Mouse (Mus musculus) G1E (cell line): ENCODE measurements around the gene Bach2. TPM values are rescaled to one million over a fixed set of nuclear protein-coding genes. Genes with fewer than 3 reads are reported as not detected.

ENCODE experiments used
- ATAC-seq: 2 replicates; pipeline ENCODE4 v1.8.0; 2016; ENCODE audit warnings: mild to moderate bottlenecking; ENCODE audit not compliant: insufficient number of reproducible peaks, poor library complexity, low FRiP score, severe bottlenecking; ENCODE audit errors: extremely low read depth
- DNase-seq: peaks from one replicate; pipeline ENCODE4 v3.0.0; 2012; ENCODE audit warnings: low spot score
- H3K27me3 ChIP-seq: 2 replicates; pipeline ENCODE4 v1.6.1; 2012; ENCODE audit warnings: mild to moderate bottlenecking, low read length, inconsistent platforms; ENCODE audit not compliant: insufficient read depth
- H3K36me3 ChIP-seq: replicated peaks from 2 replicates; pipeline ENCODE3; 2012; ENCODE audit warnings: mild to moderate bottlenecking, inconsistent platforms
- H3K4me1 ChIP-seq: 2 replicates; pipeline ENCODE4 v1.6.1; 2012; ENCODE audit warnings: low read depth, low read length, inconsistent platforms, mixed read lengths; ENCODE audit not compliant: insufficient read depth
- H3K4me3 ChIP-seq: 2 replicates; pipeline ENCODE4 v1.5.1; 2012; ENCODE audit warnings: low read depth, mild to moderate bottlenecking, inconsistent platforms, low read length, moderate library complexity, mixed read lengths
- H3K9me3 ChIP-seq: replicated peaks from 2 replicates; pipeline ENCODE4 v1.6.1; 2012; ENCODE audit warnings: inconsistent platforms
- CTCF ChIP-seq: IDR thresholded peaks from 2 replicates; pipeline ENCODE4 v1.5.1; 2012; ENCODE audit warnings: low read depth, low read length, inconsistent platforms, mixed read lengths
- GATA1 ChIP-seq: IDR thresholded peaks from 2 replicates; pipeline ENCODE4 v1.6.1; 2012; ENCODE audit warnings: borderline replicate concordance, low read length, inconsistent platforms, mixed read lengths
- GATA2 ChIP-seq: IDR thresholded peaks from 2 replicates; pipeline ENCODE4 v1.6.1; 2012; ENCODE audit warnings: low read depth, low read length, inconsistent platforms, borderline replicate concordance
- POLR2AphosphoS5 ChIP-seq: IDR thresholded peaks from 2 replicates; pipeline ENCODE4 v1.6.1; 2012; ENCODE audit warnings: low read depth, low read length, inconsistent platforms; ENCODE audit not compliant: insufficient replicate concordance
- TAL1 ChIP-seq: conservative IDR thresholded peaks from 2 replicates; pipeline ENCODE4 v1.6.1; 2012; ENCODE audit warnings: low read depth, low read length, inconsistent platforms, mixed read lengths
- polyA plus RNA-seq: library from polyadenylated mRNA; stranded (reverse); fragments of >175 nt; gene quantifications from 2 replicates; pipeline ENCODE4 v1.2.3, GENCODE M21; 2012
- total RNA-seq, 2 experiments: library from RNA; stranded (forward) in 1 of 2; stranded (reverse) in 1 of 2; fragments of 200-1000 nt in 1 of 2; fragments of >200 nt in 1 of 2; fragmentation: Nextera tagmentation in 1 of 2; gene quantifications; 2 replicates each; pipeline ENCODE4 v1.2.3; 2014 to 2017

Gene Bach2
- total and polyA plus RNA-seq, 3 experiments: 0.22 to 2.2 TPM; not detected in 1

DNA sequence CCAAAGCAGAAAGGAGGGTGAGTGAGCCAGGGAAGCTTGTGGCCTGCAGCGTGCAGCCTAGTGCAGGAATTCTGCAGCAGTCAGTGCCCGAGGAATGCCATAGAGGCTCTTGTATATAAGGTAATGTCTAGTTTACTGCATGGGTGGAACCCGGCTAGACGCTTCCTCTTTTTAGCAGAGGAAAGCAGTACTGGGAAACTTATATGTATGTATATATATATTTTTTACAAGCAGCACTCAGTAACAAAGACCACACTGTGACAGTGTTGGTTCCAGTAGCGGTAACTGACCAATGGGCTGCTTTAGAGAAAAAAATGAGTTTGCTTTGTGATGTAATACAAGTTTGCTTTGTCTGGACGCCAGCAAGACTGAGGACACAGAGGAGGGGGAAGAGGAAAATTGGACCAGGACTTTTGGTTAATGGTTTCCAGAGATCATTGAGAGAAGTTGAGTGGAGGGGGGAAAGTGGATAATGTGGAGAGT lies 65.7 kb downstream of the Bach2 start:
- ATAC-seq (no peak), DNase-seq (no peak)
- no peaks in the 10 kb centered on the region for H3K36me3 ChIP-seq
- H3K4me1 ChIP-seq: no peaks in the 10 kb centered on the region
- peaks cover 2% of the 10 kb centered on the region; the same call in 1 of the 2 replicates for H3K27me3 ChIP-seq
- H3K4me3 ChIP-seq: no peak overlapping the region
- no peak for TF ChIP-seq TAL1
- TF ChIP-seq CTCF: no peak
- TF ChIP-seq GATA1: no peak
- TF ChIP-seq GATA2: no peak
- H3K9me3 ChIP-seq: no peaks in the 10 kb centered on the region

DNA sequence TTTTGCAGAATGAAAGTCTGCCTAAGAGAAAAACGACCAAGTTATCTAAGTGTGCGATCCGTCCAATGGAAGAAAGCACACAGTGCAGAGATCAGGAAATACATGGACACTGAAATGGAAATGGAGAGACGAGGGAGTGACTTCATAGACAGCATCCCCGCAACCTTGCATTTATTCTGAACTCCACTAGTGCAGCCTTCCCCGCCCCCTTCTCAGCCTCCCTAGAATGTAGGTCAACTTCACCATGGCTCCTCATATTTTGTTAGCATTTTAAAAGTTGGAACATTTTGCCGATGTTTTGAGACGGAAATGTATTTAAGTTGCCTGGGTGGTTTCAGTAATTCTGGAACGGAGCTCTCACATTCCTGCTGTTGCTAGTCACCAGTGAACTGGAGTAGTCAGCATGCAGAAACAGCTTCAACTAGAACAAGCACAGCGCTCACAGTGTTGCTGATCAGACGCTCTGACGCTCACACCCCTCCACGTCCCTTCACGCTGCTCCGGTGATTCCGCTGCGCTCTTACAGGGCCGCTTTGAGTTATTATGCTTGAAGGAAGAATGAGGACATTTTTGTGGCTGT lies 66.5 kb downstream of the Bach2 start:
- H3K36me3 ChIP-seq: no peaks in the 10 kb centered on the region
- peaks cover 2% of the 10 kb centered on the region; the same call in 1 of the 2 replicates for H3K27me3 ChIP-seq
- DNase-seq (no peak), ATAC-seq (no peak)
- H3K4me3 ChIP-seq: no peak overlapping the region
- H3K4me1 ChIP-seq: no peaks in the 10 kb centered on the region
- TF ChIP-seq POLR2AphosphoS5: no peak
- no peak for TF ChIP-seq GATA2
- TF ChIP-seq GATA1: no peak
- TF ChIP-seq TAL1: no peak
- TF ChIP-seq CTCF: no peak
- no peaks in the 10 kb centered on the region for H3K9me3 ChIP-seq

DNA sequence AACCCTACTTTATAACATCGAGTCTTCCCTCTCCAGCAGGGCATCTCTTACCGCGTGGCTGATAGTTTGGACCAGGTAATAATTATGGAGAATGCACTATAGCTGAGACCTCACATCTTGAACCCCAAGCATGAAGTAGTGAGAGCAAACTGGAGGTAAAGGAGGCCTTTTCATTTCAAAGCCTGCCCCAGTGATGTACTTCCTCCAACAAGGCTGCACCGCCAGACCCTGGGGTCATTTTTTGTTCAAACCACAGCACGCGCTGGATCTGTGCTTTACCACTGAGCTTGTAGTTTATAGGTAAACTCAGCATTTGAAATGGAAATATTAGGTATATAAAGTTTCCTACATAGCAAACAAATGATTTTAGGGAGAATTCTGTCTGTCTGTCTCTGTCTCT lies 67.1 kb downstream of the Bach2 start:
- H3K4me3 ChIP-seq: no peak overlapping the region
- no peak for ATAC-seq
- TF ChIP-seq TAL1: no peak
- no peak for TF ChIP-seq POLR2AphosphoS5
- TF ChIP-seq GATA2: no peak
- TF ChIP-seq CTCF: no peak
- TF ChIP-seq GATA1: no peak
- H3K36me3 ChIP-seq: no peaks in the 10 kb centered on the region
- peaks cover 2% of the 10 kb centered on the region; the same call in 1 of the 2 replicates for H3K27me3 ChIP-seq
- no peaks in the 10 kb centered on the region for H3K4me1 ChIP-seq
- no peak for DNase-seq
- H3K9me3 ChIP-seq: no peaks in the 10 kb centered on the region

DNA sequence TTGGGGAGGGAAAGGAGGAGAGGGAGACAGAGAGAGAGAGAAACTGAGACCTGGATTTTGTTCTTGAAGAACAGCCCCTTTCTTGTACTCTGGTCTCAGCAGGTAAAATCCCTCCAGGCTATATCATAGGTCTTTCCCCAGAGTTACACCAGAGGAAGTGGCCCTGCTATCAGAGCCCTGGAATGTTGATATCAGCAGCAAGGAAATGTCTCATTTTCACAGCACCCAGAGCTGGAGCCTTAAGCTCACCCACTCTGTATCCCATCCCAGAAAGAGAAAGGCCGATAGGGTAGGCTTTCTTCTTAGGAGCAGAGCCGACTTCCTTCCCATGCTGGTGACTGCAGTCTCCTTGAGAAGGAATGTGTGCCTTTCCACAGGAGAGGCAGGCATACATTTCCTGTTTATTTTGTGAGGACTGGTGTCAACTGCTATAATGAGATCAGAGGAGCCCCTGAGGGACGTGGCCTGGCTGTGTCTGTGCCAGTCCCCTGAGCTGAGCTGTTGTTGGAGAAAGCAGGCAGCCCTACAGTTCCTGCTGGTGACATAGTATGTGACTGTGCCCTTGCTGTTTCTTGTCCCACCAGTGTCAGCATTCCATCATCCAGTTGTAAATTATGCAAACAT lies 67.7 kb downstream of the Bach2 start:
- ATAC-seq: no peak

DNA sequence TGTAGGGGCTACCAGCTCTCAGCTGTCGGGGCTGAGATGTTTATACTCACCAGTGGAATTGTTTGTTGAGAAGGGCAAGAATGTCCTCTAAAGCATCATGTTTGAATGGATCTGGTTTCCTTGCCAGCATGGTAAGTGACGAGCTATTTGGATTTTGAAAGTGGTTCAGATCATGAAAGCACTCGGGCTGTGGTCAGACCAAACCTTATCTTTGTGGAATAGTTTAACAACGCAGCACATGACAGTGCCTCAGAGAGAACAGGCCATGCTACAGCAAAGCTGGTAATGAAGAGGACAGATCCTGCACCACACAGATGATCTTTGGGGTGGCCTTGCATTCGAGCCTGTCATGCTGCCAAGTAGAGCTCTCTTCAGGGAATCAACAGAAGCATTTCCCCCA lies 68.6 kb downstream of the Bach2 start:
- no peak for ATAC-seq
- DNase-seq: no peak

More for the DNA sequence above, 67.7 kb downstream of the Bach2 start:
- Histone ChIP-seq H3K27me3 (peaks cover 2% of the 10 kb centered on the region; the same call in 1 of the 2 replicates), H3K4me3 (no peak overlapping the region), H3K9me3 (no peaks in the 10 kb centered on the region), H3K4me1 (no peaks in the 10 kb centered on the region), H3K36me3 (no peaks in the 10 kb centered on the region)
- no peak for DNase-seq
- TF ChIP-seq GATA2: no peak
- no peak for TF ChIP-seq TAL1

DNA sequence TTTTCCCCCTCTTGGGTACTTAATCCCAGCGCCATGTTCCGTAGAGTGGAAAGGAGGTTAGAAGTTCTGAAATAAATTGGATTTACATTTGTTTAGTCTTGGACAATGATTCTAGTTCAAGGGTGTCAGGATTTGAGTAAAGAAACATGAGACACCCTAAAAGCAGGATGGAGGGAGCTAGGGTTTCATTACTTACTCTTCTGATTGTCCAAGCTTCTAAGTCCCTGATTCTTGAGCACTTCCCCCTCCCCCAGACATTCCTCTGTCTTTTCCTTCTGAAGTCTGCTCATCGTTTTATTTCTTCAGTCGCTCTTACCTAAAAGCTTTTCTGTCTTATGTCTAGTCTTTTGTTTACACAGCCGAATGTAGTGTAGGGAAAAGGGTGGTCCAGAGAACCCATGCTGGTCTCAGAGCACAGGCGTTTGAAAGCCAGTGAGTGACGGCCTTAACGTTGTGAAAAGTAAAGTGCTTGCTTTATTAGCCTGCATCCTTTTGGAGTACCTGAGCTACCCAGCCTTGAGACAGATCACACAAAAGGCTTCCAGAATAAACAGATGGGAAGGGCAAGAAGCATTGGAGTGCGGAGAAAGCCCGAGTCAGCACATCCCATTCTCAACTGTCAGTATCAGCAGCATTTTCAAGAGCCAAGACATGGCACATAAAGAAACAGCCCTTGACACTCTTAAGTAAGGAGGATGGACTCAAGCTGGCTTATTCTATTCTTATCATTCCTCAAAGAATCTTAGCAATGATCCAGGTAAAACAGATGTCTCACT lies 73.8 kb downstream of the Bach2 start:
- DNase-seq (no peak), ATAC-seq (no peak)
- Histone ChIP-seq H3K4me3 (no peak overlapping the region), H3K27me3 (no peaks in the 10 kb centered on the region), H3K9me3 (no peaks in the 10 kb centered on the region), H3K4me1 (no peaks in the 10 kb centered on the region), H3K36me3 (no peaks in the 10 kb centered on the region)
- TF ChIP-seq TAL1 (no peak), POLR2AphosphoS5 (no peak), CTCF (no peak)

More for the DNA sequence above, 68.6 kb downstream of the Bach2 start:
- H3K36me3 ChIP-seq: no peaks in the 10 kb centered on the region
- no peaks in the 10 kb centered on the region for H3K9me3 ChIP-seq
- no peak overlapping the region for H3K4me3 ChIP-seq
- H3K27me3 ChIP-seq: peaks cover 2% of the 10 kb centered on the region; the same call in 1 of the 2 replicates
- TF ChIP-seq TAL1 (no peak), GATA2 (no peak), GATA1 (no peak), CTCF (no peak)
- no peaks in the 10 kb centered on the region for H3K4me1 ChIP-seq
